Mouse (Mus musculus) kidney, embryonic 14.5 days (tissue): ENCODE data around the gene Ube2j2. TPM values are rescaled to one million over a fixed set of nuclear protein-coding genes. Genes with fewer than 3 reads are reported as not detected.

Experiments
- ATAC-seq: fragments of 200-750 bp; cut with Nextera tagmentation; 2 replicates; pipeline ENCODE4 v1.8.0; 2017; ENCODE audit warnings: moderate number of reproducible peaks, mild to moderate bottlenecking, moderate TSS enrichment, moderate library complexity; ENCODE audit not compliant: low FRiP score, low TSS enrichment
- H3K27ac ChIP-seq: fragments of 300-500 bp; sonication (generic); 2 replicates; pipeline ENCODE4 v1.5.1; 2014; ENCODE audit warnings: low read depth, mild to moderate bottlenecking, low read length, moderate library complexity, mixed read lengths
- H3K27me3 ChIP-seq: fragments of 300-500 bp; sonication (generic); 2 replicates; pipeline ENCODE4 v1.6.1; 2014; ENCODE audit warnings: mild to moderate bottlenecking, low read length; ENCODE audit not compliant: control insufficient read depth, insufficient read depth
- H3K36me3 ChIP-seq: fragments of 300-500 bp; sonication (generic); 2 replicates; pipeline ENCODE4 v1.6.1; 2014; ENCODE audit warnings: low read length, mixed read lengths; ENCODE audit not compliant: control insufficient read depth, insufficient read depth
- H3K4me1 ChIP-seq: fragments of 300-500 bp; sonication (generic); 2 replicates; pipeline ENCODE4 v1.6.1; 2014; ENCODE audit warnings: low read length, mixed read lengths; ENCODE audit not compliant: control insufficient read depth, insufficient read depth
- H3K4me2 ChIP-seq: fragments of 300-500 bp; sonication (generic); replicated peaks from 2 replicates; pipeline ENCODE4 v1.6.1; 2014; ENCODE audit warnings: low read depth, mild to moderate bottlenecking, low read length
- H3K4me3 ChIP-seq: fragments of 300-500 bp; sonication (generic); 2 replicates; pipeline ENCODE4 v1.5.1; 2014; ENCODE audit warnings: mild to moderate bottlenecking, low read length
- H3K9ac ChIP-seq: fragments of 300-500 bp; sonication (generic); 2 replicates; pipeline ENCODE4 v1.6.1; 2014; ENCODE audit warnings: low read depth, mild to moderate bottlenecking, low read length, moderate library complexity
- H3K9me3 ChIP-seq: fragments of 300-500 bp; sonication (generic); 2 replicates; pipeline ENCODE4 v1.6.1; 2016; ENCODE audit warnings: low read length; ENCODE audit not compliant: control insufficient read depth
- WGBS: fragments of 180-500 bp; shearing (Covaris S2); extraction: QIAGEN DNeasy Blood & Tissue Kit; methylation state at CpG from one replicate; pipeline ENCODE4 v1.1.7; 2014; 5-methylcytosine and 5-hydroxymethylcytosine counted together
- microRNA-seq: library from miRNA; unstranded; fragments of <30 nt; microRNA quantifications from one replicate; pipeline ENCODE4, GENCODE M21; 2016
- polyA plus RNA-seq: library from polyadenylated mRNA; unstranded; fragments of >200 nt; fragmentation: Nextera tagmentation; extraction: Ambion mirVana; gene quantifications from 2 replicates; pipeline ENCODE4 v1.2.1, GENCODE M21; 2014

Ube2j2 gene
- polyA plus RNA-seq, 1 experiment from 2014 or later = 127 TPM

- no peak for ATAC-seq
- Histone ChIP-seq H3K27me3 (no peaks in the 10 kb centered on the region), H3K4me2 (no peak overlapping the region), H3K4me3 (no peak overlapping the region), H3K4me1 (no peaks in the 10 kb centered on the region), H3K36me3 (peaks cover 91% of the 10 kb centered on the region), H3K27ac (no peak overlapping the region), H3K9me3 (no peaks in the 10 kb centered on the region), H3K9ac (no peak overlapping the region)
- WGBS = 95% methylated on average over 3 of the region's 3 CpGs
These were observed 60.5 kb downstream of the Ube2j2 start for GRCm38 (mm10) chr4:156004109-156004508.

GRCm38 (mm10) chr4:156008369-156008768 is 64.7 kb downstream of the Ube2j2 start:
- WGBS = 96% methylated on average over 4 of the region's 4 CpGs
- no peaks in the 10 kb centered on the region for H3K4me1 ChIP-seq
- H3K4me2 ChIP-seq = no peak overlapping the region
- H3K9ac ChIP-seq = no peak overlapping the region
- no peaks in the 10 kb centered on the region for H3K9me3 ChIP-seq
- ATAC-seq = no peak
- no peak overlapping the region for H3K4me3 ChIP-seq
- no peak overlapping the region for H3K27ac ChIP-seq
- no peaks in the 10 kb centered on the region for H3K27me3 ChIP-seq
- H3K36me3 ChIP-seq = peaks cover 81% of the 10 kb centered on the region

Small RNA genes within 50 kb of the gene (microRNA-seq; reads per million reads assigned to microRNA genes)
- gene Gm22991 = not detected

Other genes with a start within 250 kb of the Ube2j2 start
- gene Fndc10, start 249.5 kb upstream of the Ube2j2 start, polyA plus RNA-seq = 2.8 and 4.5 TPM in 2 replicates
- gene Ssu72, start 239.0 kb upstream of the Ube2j2 start, polyA plus RNA-seq = 149 and 178 TPM in 2 replicates
- gene Tmem240, start 209.0 kb upstream of the Ube2j2 start, polyA plus RNA-seq = 0.49 and 0.88 TPM in 2 replicates
- 85.8 and 112 TPM in 2 replicates for gene Atad3a, start 182.7 kb upstream of the Ube2j2 start, polyA plus RNA-seq
- gene Vwa1, start 169.1 kb upstream of the Ube2j2 start, polyA plus RNA-seq = 4.1 and 4.9 TPM in 2 replicates
- 0.20 and 0.32 TPM in 2 replicates for gene Tmem88b, start 158.0 kb upstream of the Ube2j2 start, polyA plus RNA-seq
- 0.40 and 0.43 TPM in 2 replicates for gene Ankrd65, start 153.4 kb upstream of the Ube2j2 start, polyA plus RNA-seq
- 226 and 291 TPM in 2 replicates for gene Mrpl20, start 141.0 kb upstream of the Ube2j2 start, polyA plus RNA-seq
- 115 and 174 TPM in 2 replicates for gene Ccnl2, start 131.3 kb upstream of the Ube2j2 start, polyA plus RNA-seq
- gene Aurkaip1, start 112.6 kb upstream of the Ube2j2 start, polyA plus RNA-seq = 134 and 155 TPM in 2 replicates
- 72.1 and 75.1 TPM in 2 replicates for gene Mxra8, start 104.2 kb upstream of the Ube2j2 start, polyA plus RNA-seq
- 6.3 and 7.2 TPM in 2 replicates for gene Dvl1, start 96.4 kb upstream of the Ube2j2 start, polyA plus RNA-seq
- gene Tas1r3, start 80.5 kb upstream of the Ube2j2 start, polyA plus RNA-seq = 0.14 and 0.38 TPM in 2 replicates
- 11.1 and 18.8 TPM in 2 replicates for gene Cptp, start 74.4 kb upstream of the Ube2j2 start, polyA plus RNA-seq
- 73.1 and 74.6 TPM in 2 replicates for gene Ints11, start 74.3 kb upstream of the Ube2j2 start, polyA plus RNA-seq
- gene Pusl1, start 52.0 kb upstream of the Ube2j2 start, polyA plus RNA-seq = 41.4 and 50.5 TPM in 2 replicates
- gene Acap3, start 52.0 kb upstream of the Ube2j2 start, polyA plus RNA-seq = 10.3 and 15.5 TPM in 2 replicates
- gene C1qtnf12, start 18.5 kb downstream of the Ube2j2 start, polyA plus RNA-seq = 129 and 142 TPM in 2 replicates
- gene B3galt6, start 48.8 kb downstream of the Ube2j2 start, polyA plus RNA-seq = 20.0 and 20.8 TPM in 2 replicates
- gene Sdf4, start 49.0 kb downstream of the Ube2j2 start, polyA plus RNA-seq = 131 and 165 TPM in 2 replicates
- 0.76 and 0.77 TPM in 2 replicates for gene Tnfrsf4, start 70.0 kb downstream of the Ube2j2 start, polyA plus RNA-seq
- gene Tnfrsf18, start 82.3 kb downstream of the Ube2j2 start, polyA plus RNA-seq = 2.3 and 2.8 TPM in 2 replicates
- 3.5 and 6.0 TPM in 2 replicates for gene Ttll10, start 115.6 kb downstream of the Ube2j2 start, polyA plus RNA-seq
- gene 9430015G10Rik, start 166.2 kb downstream of the Ube2j2 start, polyA plus RNA-seq = 30.2 and 47.3 TPM in 2 replicates
- 0.35 and 0.57 TPM in 2 replicates for gene Rnf223, start 186.7 kb downstream of the Ube2j2 start, polyA plus RNA-seq